Mouse (Mus musculus): Measurements from ENCODE around the gene Pde4d. TPM values are rescaled to one million over a fixed set of nuclear protein-coding genes. Genes with fewer than 3 reads are reported as not detected.
A peak's percentile ranks its signal among the peaks of the same experiment; 100 is the strongest.

Pde4d gene
- polyA plus RNA-seq, 1 experiment = 33.8 TPM

DNA sequence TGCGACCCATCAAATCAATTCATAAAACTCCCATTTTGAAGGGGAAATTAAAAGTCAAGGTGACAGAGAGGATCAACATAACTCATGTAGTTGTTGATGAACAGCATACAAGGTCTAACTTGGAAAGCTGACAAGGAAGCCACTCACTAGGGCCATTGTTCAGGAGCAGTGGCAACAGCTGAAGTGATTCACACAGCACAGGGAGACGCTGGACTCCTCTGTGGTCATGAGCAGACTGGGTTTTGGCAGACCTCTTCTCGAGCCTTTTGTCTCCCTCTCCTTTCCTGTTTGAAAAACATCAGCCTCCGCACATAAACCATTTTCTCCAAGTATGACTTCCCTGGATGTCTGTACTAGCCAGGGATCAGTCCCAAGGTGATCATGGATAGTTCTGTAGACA is 1094.9 kb downstream of the Pde4d start:
- 58% methylated on average over 4 of the region's 4 CpGs for WGBS
- peak in 1 of 2 experiments; percentile 48 for DNase-seq

DNA sequence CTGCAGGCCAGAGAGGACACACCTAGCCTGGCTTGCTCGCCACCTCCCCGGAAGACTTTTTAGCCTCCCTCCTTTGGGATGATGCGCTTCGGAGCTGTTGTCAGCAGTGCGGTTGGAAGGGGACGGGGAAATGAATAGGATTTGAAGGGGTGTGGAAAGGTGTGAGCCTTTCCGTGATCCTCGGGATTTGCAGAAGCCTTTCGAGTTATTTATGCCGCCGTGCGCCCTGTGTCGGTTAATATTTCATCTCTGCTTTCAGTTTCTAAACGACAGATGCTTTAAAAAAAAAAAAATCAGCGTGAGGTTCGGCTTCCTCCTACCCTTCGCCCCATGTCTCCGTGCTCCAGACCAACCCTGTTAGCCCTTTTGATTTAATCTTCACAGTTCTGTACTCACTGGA is 1096.6 kb downstream of the Pde4d start:
- no peak for TF ChIP-seq POLR2A (IDR thresholded peaks at IDR 0.05; ENCODE audit: borderline replicate concordance, insufficient read depth, low read length)
- no peak for TF ChIP-seq CTCF (IDR thresholded peaks at IDR 0.05; ENCODE audit: borderline replicate concordance, insufficient read depth, low read depth, low read length)
- Histone ChIP-seq H3K27ac (ENCODE audit: insufficient read depth, low read length) (peak overlapping the region; percentile 69; the same call in 1 of the 2 replicates), H3K27me3 (ENCODE audit: control insufficient read depth, insufficient read depth, low read length) (no peaks in the 10 kb centered on the region), H3K4me3 (replicated peaks; ENCODE audit: insufficient read depth, low read depth, low read length) (peak overlapping the region; percentile 70), H3K4me1 (ENCODE audit: control insufficient read depth, insufficient read depth, low read length) (peaks cover 4% of the 10 kb centered on the region; the same call in 1 of the 2 replicates)
- 51% methylated on average over 18 of the region's 18 CpGs for WGBS
- DNase-seq = peak; percentile 58 to 61

More for the DNA sequence above, 1094.9 kb downstream of the Pde4d start:
- no peaks in the 10 kb centered on the region for H3K27me3 ChIP-seq (ENCODE audit: control insufficient read depth, insufficient read depth, low read length)
- H3K4me3 ChIP-seq (replicated peaks; ENCODE audit: insufficient read depth, low read depth, low read length) = no peak overlapping the region
- TF ChIP-seq POLR2A (IDR thresholded peaks at IDR 0.05; ENCODE audit: borderline replicate concordance, insufficient read depth, low read length) = no peak
- TF ChIP-seq CTCF (IDR thresholded peaks at IDR 0.05; ENCODE audit: borderline replicate concordance, insufficient read depth, low read depth, low read length) = no peak
- no peak overlapping the region for H3K27ac ChIP-seq (ENCODE audit: insufficient read depth, low read length)
- peaks cover 4% of the 10 kb centered on the region; the same call in 1 of the 2 replicates for H3K4me1 ChIP-seq (ENCODE audit: control insufficient read depth, insufficient read depth, low read length)

DNA sequence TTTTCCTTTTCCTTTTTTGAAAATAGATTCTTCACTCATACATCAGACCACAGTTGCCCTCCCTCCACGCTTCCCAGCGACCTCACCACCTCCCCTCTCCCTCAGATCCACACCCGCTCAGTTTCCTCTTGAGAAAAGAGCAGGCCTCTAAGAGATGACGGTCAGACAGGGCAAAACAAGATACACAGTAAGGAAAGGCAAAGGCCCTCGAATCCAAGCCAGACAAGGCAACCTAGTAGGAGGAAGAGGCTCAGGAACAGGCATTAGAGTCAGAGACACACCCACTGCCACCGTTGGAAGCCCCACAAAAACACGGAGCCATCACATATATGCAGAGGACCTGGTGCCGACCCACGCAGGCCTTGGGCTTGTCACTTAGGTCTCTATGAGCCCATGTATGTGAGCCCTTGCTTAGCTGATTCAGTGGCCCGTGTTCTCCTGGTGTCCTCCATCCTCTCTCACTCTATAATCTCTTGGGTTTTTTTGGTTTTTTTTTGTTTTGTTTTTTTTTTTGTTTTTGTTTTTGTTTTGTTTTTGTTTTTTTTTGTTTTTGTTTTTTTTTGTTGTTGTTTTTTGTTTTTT is 1097.3 kb downstream of the Pde4d start:
- Histone ChIP-seq H3K4me3 (replicated peaks; ENCODE audit: insufficient read depth, low read depth, low read length) (no peak overlapping the region), H3K27ac (ENCODE audit: insufficient read depth, low read length) (0 out of 2 replicates have a peak overlapping the region, but pooled peaks have one; percentile 1), H3K4me1 (ENCODE audit: control insufficient read depth, insufficient read depth, low read length) (peaks cover 4% of the 10 kb centered on the region; the same call in 1 of the 2 replicates), H3K27me3 (ENCODE audit: control insufficient read depth, insufficient read depth, low read length) (no peaks in the 10 kb centered on the region)
- WGBS = 84% methylated on average over 10 of the region's 10 CpGs
- DNase-seq = peak in 1 of 2 experiments; percentile 43
- TF ChIP-seq POLR2A (IDR thresholded peaks at IDR 0.05; ENCODE audit: borderline replicate concordance, insufficient read depth, low read length) (no peak), CTCF (IDR thresholded peaks at IDR 0.05; ENCODE audit: borderline replicate concordance, insufficient read depth, low read depth, low read length) (no peak)

DNA sequence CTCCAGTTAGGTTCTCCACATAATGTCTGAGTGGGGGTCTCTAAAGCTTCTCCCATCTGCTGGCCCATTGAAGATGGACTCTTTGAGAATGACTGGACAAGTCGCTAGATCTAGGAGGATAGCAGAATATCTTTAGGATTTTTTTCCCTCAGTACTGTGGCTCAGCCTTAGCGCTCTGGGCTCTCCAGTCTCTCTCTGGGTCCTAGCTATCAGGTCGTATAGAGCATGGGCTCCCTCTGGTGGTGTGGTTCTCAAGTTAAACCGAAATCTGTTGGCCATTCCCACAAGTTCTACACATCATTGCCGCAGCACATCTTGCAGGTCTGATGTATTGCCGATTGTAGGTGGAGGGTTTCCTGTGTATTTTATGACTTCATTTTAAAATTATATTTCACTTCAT is 1098.0 kb downstream of the Pde4d start:
- WGBS = 53% methylated on average over 6 of the region's 6 CpGs

DNA sequence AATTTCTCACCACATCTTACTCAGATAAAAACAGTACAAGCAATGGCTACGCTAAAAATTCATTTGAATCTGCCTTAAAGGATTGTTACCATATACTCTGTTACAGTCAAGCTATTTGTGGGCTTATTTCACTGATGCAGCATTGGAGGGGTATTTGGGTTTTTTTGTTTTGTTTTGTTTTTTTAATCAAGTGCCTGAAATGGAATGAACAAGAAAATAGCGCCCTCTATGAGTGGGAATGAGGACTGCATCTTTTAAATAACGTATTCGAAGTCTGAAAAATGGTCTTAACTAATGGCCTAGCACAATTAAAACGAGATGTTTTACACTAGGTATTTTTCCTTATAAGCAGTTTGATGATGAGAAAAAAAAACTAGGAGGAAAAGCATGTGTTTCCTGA is 1098.5 kb downstream of the Pde4d start:
- TF ChIP-seq POLR2A (IDR thresholded peaks at IDR 0.05; ENCODE audit: borderline replicate concordance, insufficient read depth, low read length) (no peak), CTCF (IDR thresholded peaks at IDR 0.05; ENCODE audit: borderline replicate concordance, insufficient read depth, low read depth, low read length) (no peak)
- DNase-seq = no peak
- WGBS = 78% methylated on average over 5 of the region's 5 CpGs

More for the DNA sequence above, 1098.0 kb downstream of the Pde4d start:
- no peak for TF ChIP-seq POLR2A (IDR thresholded peaks at IDR 0.05; ENCODE audit: borderline replicate concordance, insufficient read depth, low read length)
- peak; percentile 76 for TF ChIP-seq CTCF (IDR thresholded peaks at IDR 0.05; ENCODE audit: borderline replicate concordance, insufficient read depth, low read depth, low read length)
- peaks cover 4% of the 10 kb centered on the region; the same call in 1 of the 2 replicates for H3K4me1 ChIP-seq (ENCODE audit: control insufficient read depth, insufficient read depth, low read length)
- H3K27ac ChIP-seq (ENCODE audit: insufficient read depth, low read length) = no peak overlapping the region
- H3K4me3 ChIP-seq (replicated peaks; ENCODE audit: insufficient read depth, low read depth, low read length) = no peak overlapping the region
- peak; percentile 79 to 81 for DNase-seq
- no peaks in the 10 kb centered on the region for H3K27me3 ChIP-seq (ENCODE audit: control insufficient read depth, insufficient read depth, low read length)

DNA sequence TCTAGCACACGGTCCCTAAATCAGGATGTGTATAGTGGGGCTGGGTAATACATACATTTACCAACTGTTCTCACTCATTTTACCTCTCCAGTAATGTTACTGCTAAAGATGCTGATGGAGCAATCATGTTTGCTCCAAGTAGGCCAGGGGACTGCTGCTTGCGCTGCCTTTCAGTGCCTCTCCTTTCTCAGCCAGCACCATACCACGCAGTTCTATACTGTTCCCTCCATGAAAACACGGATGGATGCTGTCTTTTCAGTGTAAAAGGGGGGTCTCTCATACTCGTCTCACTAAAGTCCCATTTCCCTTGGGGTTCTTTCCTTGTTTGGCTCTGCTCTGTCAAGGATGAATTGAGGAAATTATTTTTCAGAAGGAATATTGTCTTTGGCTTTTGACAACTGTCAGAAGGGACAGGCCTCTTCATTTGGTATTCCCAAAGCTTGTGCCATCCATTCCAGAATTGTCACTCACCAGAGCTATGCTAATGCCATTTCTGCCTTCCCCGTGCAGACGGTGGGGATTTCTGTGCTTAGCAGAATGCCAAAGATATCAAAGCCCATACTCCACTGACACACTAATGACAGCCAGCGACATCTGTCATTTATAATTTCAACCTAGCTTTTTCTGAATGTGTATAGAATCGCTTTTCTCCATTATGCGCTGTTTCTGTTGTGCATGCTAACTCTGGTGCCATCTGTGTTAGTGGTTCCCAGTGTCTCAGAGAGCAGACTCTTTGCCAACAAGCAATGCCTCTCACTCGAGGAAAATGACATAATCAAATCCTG is 1099.2 kb downstream of the Pde4d start:
- no peak overlapping the region for H3K4me3 ChIP-seq (replicated peaks; ENCODE audit: insufficient read depth, low read depth, low read length)
- WGBS = 48% methylated on average over 11 of the region's 11 CpGs
- H3K27me3 ChIP-seq (ENCODE audit: control insufficient read depth, insufficient read depth, low read length) = no peaks in the 10 kb centered on the region
- H3K4me1 ChIP-seq (ENCODE audit: control insufficient read depth, insufficient read depth, low read length) = peaks cover 4% of the 10 kb centered on the region; the same call in 1 of the 2 replicates
- DNase-seq = peak in 1 of 2 experiments; percentile 51
- TF ChIP-seq POLR2A (IDR thresholded peaks at IDR 0.05; ENCODE audit: borderline replicate concordance, insufficient read depth, low read length) = no peak
- no peak for TF ChIP-seq CTCF (IDR thresholded peaks at IDR 0.05; ENCODE audit: borderline replicate concordance, insufficient read depth, low read depth, low read length)
- no peak overlapping the region for H3K27ac ChIP-seq (ENCODE audit: insufficient read depth, low read length)

More for the DNA sequence above, 1098.5 kb downstream of the Pde4d start:
- Histone ChIP-seq H3K27ac (ENCODE audit: insufficient read depth, low read length) (no peak overlapping the region), H3K4me3 (replicated peaks; ENCODE audit: insufficient read depth, low read depth, low read length) (no peak overlapping the region), H3K4me1 (ENCODE audit: control insufficient read depth, insufficient read depth, low read length) (peaks cover 4% of the 10 kb centered on the region; the same call in 1 of the 2 replicates), H3K27me3 (ENCODE audit: control insufficient read depth, insufficient read depth, low read length) (no peaks in the 10 kb centered on the region)

DNA sequence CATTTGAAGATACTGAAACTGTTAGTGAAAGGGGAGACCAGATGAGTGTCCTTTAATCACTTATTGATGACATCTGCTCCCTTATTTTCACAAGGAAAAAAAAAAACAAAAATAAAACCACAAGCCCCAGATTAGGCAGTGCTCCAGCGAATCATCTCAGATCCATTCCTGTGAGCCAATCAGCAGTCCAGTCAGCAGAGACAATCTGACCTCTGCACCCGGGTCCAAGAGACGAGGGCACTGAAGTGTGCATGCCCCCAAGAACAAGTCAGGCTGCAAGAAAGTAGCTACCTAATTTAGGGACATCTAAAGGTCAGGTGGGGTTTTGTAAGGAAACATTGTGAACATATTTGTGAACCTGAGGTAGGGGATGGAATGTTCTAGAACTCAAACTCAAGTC is 1102.1 kb downstream of the Pde4d start:
- no peak for DNase-seq
- Histone ChIP-seq H3K27ac (ENCODE audit: insufficient read depth, low read length) (no peak overlapping the region), H3K27me3 (ENCODE audit: control insufficient read depth, insufficient read depth, low read length) (no peaks in the 10 kb centered on the region), H3K4me3 (replicated peaks; ENCODE audit: insufficient read depth, low read depth, low read length) (no peak overlapping the region), H3K4me1 (ENCODE audit: control insufficient read depth, insufficient read depth, low read length) (peaks cover 7% of the 10 kb centered on the region)
- 84% methylated on average over 3 of the region's 3 CpGs for WGBS
- TF ChIP-seq CTCF (IDR thresholded peaks at IDR 0.05; ENCODE audit: borderline replicate concordance, insufficient read depth, low read depth, low read length) = no peak
